Mouse (Mus musculus) frontal cortex, adult 2 months (tissue): ENCODE data around the gene Uqcc1. TPM values are rescaled to one million over a fixed set of nuclear protein-coding genes. Genes with fewer than 3 reads are reported as not detected.
A peak's percentile ranks its signal among the peaks of the same experiment; 100 is the strongest.

Experiments used
- DNase-seq, 2 experiments: peaks; one replicate each; pipeline ENCODE4 v3.0.0; 2022; ENCODE audit warnings: low spot score in 1 of 2; ENCODE audit errors: extremely low spot score in 1 of 2
- polyA plus RNA-seq: library from polyadenylated mRNA; depleted of rRNA; stranded (reverse); fragments of >200 nt; gene quantifications from 2 replicates; pipeline ENCODE4 v1.2.3, GENCODE M21; 2012; rRNA removed

Gene Uqcc1
- polyA plus RNA-seq, 1 experiment = 65.8 TPM

DNA sequence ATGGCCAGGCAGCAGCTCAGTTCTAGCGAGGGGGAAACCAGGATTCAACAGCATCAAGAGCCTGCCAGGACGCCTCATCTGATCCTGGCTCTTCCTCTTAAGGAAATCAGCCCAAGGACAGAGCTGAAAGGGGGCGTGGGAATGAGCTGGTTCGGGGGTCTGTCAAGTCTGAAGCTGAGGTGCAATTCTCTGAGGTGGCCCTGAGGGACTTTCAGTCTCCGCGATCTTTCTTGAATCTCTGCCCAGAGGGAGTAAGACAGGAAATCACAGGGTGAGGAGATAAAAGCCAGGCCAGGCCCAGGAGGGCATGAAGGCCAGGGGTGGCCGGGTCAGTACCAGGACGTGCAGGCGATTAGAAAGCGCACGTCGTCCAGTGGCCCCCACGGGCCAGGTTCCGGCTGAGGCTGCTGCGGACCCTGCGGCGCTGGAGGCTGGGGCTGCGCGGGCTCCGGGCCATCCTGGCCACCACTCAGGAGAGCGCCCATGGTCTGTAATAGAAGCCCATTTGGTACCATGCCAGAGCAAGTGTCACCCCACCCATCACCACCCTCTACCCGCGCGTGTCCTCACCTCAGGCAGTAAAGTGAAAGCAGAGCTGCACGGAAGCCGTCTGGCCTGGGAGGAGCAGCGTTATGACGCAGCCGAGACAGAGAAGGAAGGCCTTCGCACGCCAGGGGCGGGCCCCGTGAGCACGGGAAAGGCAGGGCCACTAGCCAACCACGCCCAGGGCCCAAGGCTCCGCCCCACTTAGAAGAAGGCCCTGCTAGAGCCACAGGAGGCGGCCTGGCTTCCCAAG is 111.3 kb downstream of the Uqcc1 start:
- peak; percentile 92 to 95 for DNase-seq

DNA sequence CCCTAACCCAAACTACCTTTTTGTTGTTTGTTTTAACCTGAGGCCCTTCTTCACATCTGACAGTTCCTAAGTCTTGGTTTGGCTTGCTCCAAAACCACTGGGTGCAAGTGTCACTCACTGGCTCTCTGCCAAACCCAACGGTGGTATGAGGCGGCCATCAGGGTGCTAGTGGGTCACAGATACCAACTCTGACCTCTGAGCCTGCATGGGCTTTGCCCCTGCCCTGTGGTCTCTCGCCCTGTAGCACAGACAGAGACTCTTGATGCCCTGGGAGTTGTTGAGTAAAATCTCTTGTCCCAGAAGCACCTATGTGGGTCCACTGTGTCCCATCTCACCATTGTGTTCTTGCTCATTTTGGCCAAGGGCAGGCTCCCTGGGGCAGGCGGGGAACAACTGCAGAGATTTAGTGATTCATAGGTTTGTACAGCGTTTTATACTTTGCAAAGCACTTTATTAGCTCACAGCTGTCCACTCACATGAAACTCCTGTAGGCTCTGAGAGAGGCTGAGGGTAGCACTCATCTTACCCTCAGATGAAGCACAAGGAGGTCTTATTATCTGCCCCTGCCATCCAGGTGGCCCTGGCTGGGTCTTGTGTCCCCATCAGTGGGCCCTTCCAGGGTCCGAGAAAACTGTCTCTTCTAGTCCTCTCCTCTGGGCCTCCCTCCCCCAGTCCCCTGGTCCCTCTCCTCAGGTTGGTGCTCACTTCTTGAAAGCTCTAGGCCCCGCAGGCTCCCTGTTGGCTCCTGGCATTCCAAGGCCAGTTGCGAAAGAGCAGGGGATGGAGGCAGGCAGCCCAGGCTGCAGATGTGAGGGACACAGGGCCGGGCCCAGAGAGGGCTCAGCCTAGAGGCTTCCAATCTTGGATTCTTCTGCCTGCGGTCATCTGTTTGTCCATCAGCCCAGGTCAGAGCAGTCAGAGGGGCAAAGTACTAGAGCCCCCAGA is 112.5 kb downstream of the Uqcc1 start:
- no peak for DNase-seq

DNA sequence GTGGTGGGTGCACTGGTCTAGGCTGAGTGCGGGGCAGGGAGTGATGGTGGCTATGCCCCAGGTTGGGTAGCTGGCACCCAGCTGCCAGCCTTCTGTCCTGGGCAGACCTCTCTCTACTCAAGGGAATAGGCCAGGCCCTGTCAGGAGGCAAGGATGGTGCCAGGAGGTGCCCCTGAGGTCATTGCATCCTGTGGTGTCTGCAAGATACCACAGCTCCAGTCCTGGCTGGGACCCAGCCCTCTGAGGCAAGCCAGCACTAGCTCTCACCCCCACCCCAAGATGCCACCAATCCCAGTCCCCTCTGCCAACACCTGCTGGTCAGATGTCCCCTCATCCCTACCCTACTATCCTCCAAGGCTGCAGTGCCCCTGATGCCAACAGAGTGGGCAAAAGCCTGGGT is 113.9 kb downstream of the Uqcc1 start:
- no peak for DNase-seq

DNA sequence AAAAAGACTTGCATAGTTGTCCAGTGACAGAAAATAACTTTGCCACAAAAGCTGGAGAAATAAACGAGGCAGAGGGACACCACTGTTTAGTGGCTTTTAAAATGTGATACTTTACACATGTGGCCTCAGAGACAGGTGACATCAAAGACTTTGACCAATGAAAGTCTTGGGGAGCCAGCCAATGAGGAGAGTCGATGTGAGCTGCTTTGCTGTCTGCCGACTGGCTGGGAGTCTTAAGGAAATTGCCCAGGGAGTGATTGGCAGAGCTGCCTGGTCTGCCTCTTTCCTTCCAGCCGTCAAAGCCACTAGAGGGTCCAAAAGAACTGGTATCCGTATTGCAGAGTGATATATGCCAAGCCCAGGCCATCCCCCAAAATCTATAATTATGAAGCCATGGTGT is 115.3 kb downstream of the Uqcc1 start:
- peak in 1 of 2 experiments; percentile 44 for DNase-seq

DNA sequence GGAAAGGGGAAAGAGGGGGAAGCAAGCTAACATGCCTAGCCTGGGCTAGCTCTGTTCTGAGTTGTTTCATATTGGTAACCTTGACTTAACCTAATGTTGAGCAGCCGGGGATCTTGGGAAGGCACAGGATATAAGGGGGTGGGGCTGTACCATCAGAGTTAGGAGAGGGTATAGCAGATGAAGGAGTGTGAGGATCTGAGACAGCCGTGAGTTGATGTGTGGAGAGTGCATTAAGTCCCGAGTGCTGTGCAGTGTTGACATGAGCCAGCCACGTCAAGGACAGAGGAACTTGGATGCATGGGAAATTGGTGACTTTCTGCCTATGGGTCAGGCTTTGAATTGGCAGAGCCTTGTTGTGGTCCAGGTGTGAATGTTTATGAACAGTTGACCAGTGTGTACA is 117.5 kb downstream of the Uqcc1 start:
- DNase-seq = no peak

DNA sequence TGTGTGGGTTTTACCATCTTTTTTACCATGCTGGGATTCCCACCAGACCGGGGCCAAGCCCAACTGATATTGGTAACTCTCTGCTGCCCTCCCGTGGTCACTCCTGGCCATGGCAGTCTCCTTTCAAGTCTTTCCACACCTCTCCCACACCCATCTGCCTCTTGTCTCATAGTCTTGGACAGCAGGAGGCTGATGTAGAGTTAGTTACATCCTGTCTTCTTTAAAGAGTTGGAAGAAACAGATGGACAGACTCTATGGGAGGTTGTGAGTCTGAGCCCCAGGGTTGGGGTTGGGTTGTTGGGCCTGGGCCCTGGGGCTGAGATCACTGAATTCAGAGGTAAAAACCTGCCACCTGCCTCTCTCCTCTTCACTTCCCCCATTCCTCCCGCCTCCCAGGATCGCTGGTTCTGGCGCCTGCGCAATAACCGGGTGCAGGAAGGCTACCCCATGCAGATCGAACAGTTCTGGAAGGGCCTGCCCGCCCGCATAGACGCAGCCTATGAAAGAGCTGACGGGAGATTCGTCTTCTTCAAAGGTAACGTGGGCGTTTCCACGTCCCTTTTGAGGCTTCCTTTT is 118.2 kb downstream of the Uqcc1 start:
- peak; percentile 89 to 96 for DNase-seq

DNA sequence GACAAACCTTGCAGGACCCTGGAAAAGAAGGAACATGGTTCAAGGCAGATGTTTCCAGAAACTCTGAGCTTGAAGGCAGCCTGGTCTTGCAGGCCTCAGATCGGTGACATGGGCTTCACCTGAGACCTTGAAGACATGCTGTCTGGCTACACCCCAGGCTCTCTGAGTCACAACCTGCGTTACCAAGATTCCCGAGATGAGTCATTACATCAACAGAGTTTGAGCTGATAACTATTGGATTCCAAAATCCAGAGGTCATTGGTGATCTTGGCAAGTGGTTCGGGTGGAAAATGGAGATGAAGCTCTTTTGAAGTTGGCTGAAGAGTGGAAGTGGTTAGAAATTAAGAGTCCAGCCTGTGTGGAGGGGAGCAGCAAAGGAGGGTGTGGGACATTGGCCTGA is 120.5 kb downstream of the Uqcc1 start:
- DNase-seq = no peak

DNA sequence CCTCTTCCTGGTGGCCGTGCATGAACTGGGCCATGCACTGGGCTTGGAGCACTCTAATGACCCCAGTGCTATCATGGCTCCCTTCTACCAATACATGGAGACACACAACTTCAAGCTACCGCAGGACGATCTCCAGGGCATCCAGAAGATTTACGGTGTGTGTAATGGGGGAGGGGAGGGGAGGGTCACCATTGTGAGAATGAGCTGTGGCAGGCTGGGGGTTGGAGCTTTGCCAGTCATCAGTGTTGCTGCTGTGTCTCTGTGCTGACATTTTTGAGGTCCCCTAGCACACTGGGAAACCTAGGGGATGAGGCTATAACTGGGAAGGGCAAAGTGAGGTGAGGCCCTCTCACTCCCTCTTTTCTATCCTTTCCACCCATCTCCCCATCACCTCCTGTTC is 122.7 kb downstream of the Uqcc1 start:
- no peak for DNase-seq

DNA sequence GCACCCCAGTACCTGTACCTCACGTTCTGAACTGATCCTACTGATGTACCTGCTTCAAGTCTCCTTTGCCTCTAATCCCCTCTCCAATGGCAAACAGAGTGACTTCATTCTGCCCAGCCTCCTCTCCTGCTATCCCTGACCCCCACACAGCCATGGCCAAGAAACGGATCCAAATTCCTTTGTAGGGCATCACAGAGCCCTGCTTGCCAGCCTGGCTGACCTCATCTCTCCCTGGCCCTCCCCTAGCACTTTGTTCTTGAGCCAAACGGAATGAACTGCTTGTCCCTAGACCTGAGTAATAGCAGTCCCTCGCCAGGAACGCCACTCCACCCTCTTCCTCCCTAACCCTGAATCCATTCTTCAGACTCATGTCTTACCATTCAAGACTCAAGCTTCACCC is 123.6 kb downstream of the Uqcc1 start:
- DNase-seq = no peak

DNA sequence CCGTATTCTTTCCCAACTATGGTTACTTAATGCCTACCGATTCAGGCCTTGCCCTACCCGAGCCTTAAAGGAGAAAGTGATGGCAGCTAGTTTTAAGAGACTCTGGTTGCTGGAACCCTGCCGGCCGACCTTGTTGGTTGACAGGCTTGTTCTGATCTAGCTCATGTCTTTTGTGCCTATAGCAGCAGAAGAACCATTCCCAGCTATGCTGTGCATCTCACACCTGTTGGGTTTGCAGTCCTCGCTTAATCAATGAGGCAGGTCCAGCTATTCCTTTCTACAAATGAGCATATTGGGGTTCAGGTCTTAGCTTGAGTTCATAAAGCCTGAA is 124.2 kb downstream of the Uqcc1 start:
- no peak for DNase-seq

DNA sequence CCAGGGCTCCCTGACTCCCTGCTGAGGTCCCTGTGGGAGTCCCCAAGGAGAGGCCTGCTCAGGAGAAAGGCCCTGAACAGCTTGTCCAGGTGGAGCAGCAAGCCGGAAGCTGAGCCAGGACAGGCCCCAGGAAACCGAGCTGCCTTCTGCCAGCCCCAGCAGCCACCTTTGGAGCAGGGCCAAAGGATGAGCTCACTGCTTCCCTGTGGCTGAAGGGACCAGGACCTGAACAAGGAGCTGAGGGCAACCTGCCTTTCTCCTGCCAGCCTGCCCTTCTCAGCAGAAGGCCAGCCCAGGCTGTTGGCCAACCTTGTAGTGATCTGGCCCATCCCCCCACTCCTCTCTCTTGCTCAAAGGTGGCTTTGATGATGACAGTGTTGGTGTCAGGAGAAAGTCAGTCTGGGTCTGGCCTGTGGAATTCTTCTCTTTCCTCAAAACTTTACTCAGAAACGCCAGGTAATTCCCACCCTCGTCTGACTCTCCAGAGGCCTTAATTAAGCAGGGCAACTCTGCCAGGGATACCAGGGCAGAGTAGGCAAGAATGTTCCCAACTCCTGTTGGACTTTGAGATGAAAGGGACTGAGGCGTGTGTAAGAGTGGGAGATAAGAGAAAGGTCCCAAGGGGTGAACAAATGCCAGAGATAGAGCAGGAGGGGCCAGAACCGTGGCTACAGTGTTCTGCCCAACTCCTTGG is 124.7 kb downstream of the Uqcc1 start:
- DNase-seq = no peak

DNA sequence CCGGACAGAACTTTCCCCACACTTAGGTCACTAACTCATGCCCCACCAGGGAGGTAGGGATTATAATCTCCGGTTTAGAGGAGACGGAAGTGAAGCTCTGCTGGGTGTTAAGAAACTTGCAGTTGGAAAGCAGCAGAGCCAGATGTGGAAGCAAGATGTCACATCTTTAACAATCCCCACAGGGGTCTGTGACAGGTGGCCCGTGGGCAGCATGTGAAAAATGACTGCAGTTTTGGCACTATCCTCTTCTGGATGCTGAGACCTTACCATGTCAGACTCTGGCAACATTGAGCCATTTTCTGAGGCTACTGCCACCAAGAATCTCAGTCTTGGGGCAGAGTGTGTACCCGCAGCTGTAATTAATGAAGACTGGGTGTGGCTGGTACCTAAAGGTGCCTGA is 126.1 kb downstream of the Uqcc1 start:
- no peak for DNase-seq

DNA sequence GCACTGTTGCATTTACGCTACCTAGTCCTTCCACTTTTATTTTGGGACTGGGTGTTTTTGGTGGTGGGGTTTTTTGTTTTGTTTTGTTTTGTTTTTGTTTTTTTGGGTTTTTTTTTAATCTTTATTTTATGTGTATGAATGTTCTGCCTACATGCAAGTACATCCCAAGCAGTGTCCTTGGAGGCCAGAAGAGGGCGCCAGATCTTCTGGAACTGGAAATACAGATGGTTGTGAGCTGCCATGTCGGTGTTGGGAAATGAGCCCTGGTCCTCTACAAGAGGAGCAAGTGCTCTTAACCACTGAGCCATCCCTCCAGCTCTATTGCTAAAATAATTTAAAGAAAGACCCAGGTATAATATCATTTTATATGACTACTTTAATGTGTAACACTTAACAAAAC is 127.3 kb downstream of the Uqcc1 start:
- DNase-seq = no peak

DNA sequence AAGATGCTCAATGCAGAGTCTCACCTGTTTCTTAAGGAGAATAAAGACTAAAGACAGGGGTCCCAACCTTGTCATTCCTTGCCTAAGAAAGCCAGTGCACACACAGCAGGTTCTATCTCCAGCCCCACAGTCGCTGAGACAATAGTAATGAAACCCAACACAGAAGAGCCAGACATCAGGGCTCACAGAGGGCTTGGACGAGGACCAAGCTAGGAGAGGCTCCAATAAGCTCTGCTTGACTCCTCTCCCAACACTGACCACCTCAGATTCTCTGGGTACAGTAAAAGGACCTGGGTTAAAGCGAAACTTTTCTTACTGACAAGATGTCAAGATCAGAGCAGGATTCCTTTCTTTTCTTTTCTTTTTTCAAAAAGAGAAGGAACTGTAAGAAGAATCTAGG is 131.5 kb downstream of the Uqcc1 start:
- DNase-seq = no peak

Other genes starting within 250 kb of the Uqcc1 start
- gene Trpc4ap, start 237.9 kb downstream of the Uqcc1 start, polyA plus RNA-seq = 152 and 159 TPM in 2 replicates
- 38.4 and 39.6 TPM in 2 replicates for gene Edem2, start 200.8 kb downstream of the Uqcc1 start, polyA plus RNA-seq
- not detected in 2 replicates for gene Gm17581, start 194.4 kb downstream of the Uqcc1 start, polyA plus RNA-seq
- gene Procr, start 179.2 kb downstream of the Uqcc1 start, polyA plus RNA-seq = 1.5 and 2.6 TPM in 2 replicates
- gene Mmp24, start 155.0 kb downstream of the Uqcc1 start, polyA plus RNA-seq = 36.1 and 39.7 TPM in 2 replicates
- gene BC029722, start 110.9 kb downstream of the Uqcc1 start, polyA plus RNA-seq = 81.7 and 83.7 TPM in 2 replicates
- 69.1 and 75.1 TPM in 2 replicates for gene Eif6, start 103.4 kb downstream of the Uqcc1 start, polyA plus RNA-seq
- gene Fam83c, start 95.5 kb downstream of the Uqcc1 start, polyA plus RNA-seq = not detected in 2 replicates
- gene Gm15557, start 10.4 kb upstream of the Uqcc1 start, polyA plus RNA-seq = not detected in 2 replicates
- 0.08 and 0.24 TPM in 2 replicates for gene Gdf5, start 15.1 kb upstream of the Uqcc1 start, polyA plus RNA-seq
- gene Cep250, start 26.1 kb upstream of the Uqcc1 start, polyA plus RNA-seq = 18.1 and 18.4 TPM in 2 replicates
- 3.3 and 4.6 TPM in 2 replicates for gene 6430550D23Rik, start 77.7 kb upstream of the Uqcc1 start, polyA plus RNA-seq
- gene Ergic3, start 77.7 kb upstream of the Uqcc1 start, polyA plus RNA-seq = 317 TPM in 2 replicates
- 0.08 TPM in 2 replicates for gene Fer1l4, start 122.6 kb upstream of the Uqcc1 start, polyA plus RNA-seq
- 4.9 and 5.6 TPM in 2 replicates for gene Spag4, start 134.9 kb upstream of the Uqcc1 start, polyA plus RNA-seq
- 54.7 and 55.7 TPM in 2 replicates for gene Cpne1, start 181.7 kb upstream of the Uqcc1 start, polyA plus RNA-seq
- 11.2 and 11.6 TPM in 2 replicates for gene Rbm12, start 181.7 kb upstream of the Uqcc1 start, polyA plus RNA-seq
- gene Gm28036, start 196.8 kb upstream of the Uqcc1 start, polyA plus RNA-seq = 4.3 and 5.5 TPM in 2 replicates
- gene Romo1, start 213.7 kb upstream of the Uqcc1 start, polyA plus RNA-seq = 272 and 376 TPM in 2 replicates
- 55.0 and 56.2 TPM in 2 replicates for gene Nfs1, start 213.9 kb upstream of the Uqcc1 start, polyA plus RNA-seq
- 169 and 203 TPM in 2 replicates for gene Rbm39, start 249.9 kb upstream of the Uqcc1 start, polyA plus RNA-seq